Mouse (Mus musculus) cortical plate, adult 2 months (tissue): Measurements from ENCODE around the gene Arid3a. TPM values are rescaled to one million over a fixed set of nuclear protein-coding genes. Genes with fewer than 3 reads are reported as not detected.

Source experiments
- H3K27ac ChIP-seq: fragments of 200-500 bp; 2 replicates; pipeline ENCODE4 v1.5.1; 2012; ENCODE audit warnings: low read length, control low read depth, inconsistent platforms; ENCODE audit not compliant: insufficient read depth
- H3K4me1 ChIP-seq: fragments of 200-500 bp; 2 replicates; pipeline ENCODE4 v1.6.1; 2011; ENCODE audit warnings: low read length; ENCODE audit not compliant: control insufficient read depth, insufficient read depth
- H3K4me3 ChIP-seq: fragments of 200-500 bp; 2 replicates; pipeline ENCODE4 v1.5.1; 2011; ENCODE audit warnings: mild to moderate bottlenecking, low read length, control low read depth; ENCODE audit not compliant: insufficient read depth
- CTCF ChIP-seq: fragments of 200-500 bp; IDR thresholded peaks from 2 replicates; pipeline ENCODE4 v1.5.1; 2011; ENCODE audit warnings: mild to moderate bottlenecking, control low read depth, low read length; ENCODE audit not compliant: insufficient read depth; ENCODE audit errors: extremely low read depth
- POLR2A ChIP-seq: fragments of 200-500 bp; IDR thresholded peaks from 2 replicates; pipeline ENCODE4 v1.6.1; 2011; ENCODE audit warnings: mild to moderate bottlenecking, low read length, control low read depth; ENCODE audit not compliant: insufficient read depth; ENCODE audit errors: extremely low read depth
- polyA plus RNA-seq: library from polyadenylated mRNA; depleted of rRNA; stranded (reverse); fragments of >200 nt; gene quantifications from 2 replicates; pipeline ENCODE4 v1.2.3, GENCODE M21; 2012

The Arid3a gene
- polyA plus RNA-seq, 1 experiment = 3.1 TPM

GRCm38 (mm10) chr10:79907415-79907814 lies 19.4 kb upstream of the Arid3a start:
- no peak overlapping the region for H3K27ac ChIP-seq
- TF ChIP-seq CTCF (no peak), POLR2A (no peak)
- no peak overlapping the region for H3K4me3 ChIP-seq
- peaks cover 3% of the 10 kb centered on the region; the same call in 1 of the 2 replicates for H3K4me1 ChIP-seq

GRCm38 (mm10) chr10:79908167-79909091 lies 18.4 kb upstream of the Arid3a start, which contains the start of gene Med16:
Gene Med16, minus strand, starts transcription at chr10:79908923.
- TF ChIP-seq CTCF = no peak
- no peak for TF ChIP-seq POLR2A
- peak within 1 kb of the TSS; percentile 100 for H3K27ac ChIP-seq
- H3K4me3 ChIP-seq = peak within 1 kb of the TSS; percentile 63
- peaks cover 3% of the 10 kb centered on the region; the same call in 1 of the 2 replicates for H3K4me1 ChIP-seq

GRCm38 (mm10) chr10:79909092-79909922 lies 17.5 kb upstream of the Arid3a start:
- peak overlapping the region; percentile 63 for H3K4me3 ChIP-seq
- TF ChIP-seq CTCF (no peak), POLR2A (peak; percentile 27; the same call in 1 of the 2 replicates)
- peaks cover 3% of the 10 kb centered on the region; the same call in 1 of the 2 replicates for H3K4me1 ChIP-seq
- peak overlapping the region; percentile 73 for H3K27ac ChIP-seq

GRCm38 (mm10) chr10:79910556-79910955 lies 16.3 kb upstream of the Arid3a start, which contains the start of gene Gm26602:
Gene Gm26602, plus strand, starts transcription at chr10:79910856.
- peak within 1 kb of the TSS; percentile 74 for H3K27ac ChIP-seq
- H3K4me3 ChIP-seq = no peak within 1 kb of the TSS
- TF ChIP-seq POLR2A (no peak), CTCF (no peak)
- peaks cover 6% of the 10 kb centered on the region for H3K4me1 ChIP-seq

- Histone ChIP-seq H3K4me3 (no peak overlapping the region), H3K4me1 (peaks cover 7% of the 10 kb centered on the region), H3K27ac (no peak overlapping the region)
- TF ChIP-seq POLR2A = no peak; the same call in 1 of the 2 replicates
- no peak for TF ChIP-seq CTCF
Observed at GRCm38 (mm10) chr10:79912412-79912811, 14.4 kb upstream of the Arid3a start.

- peaks cover 6% of the 10 kb centered on the region for H3K4me1 ChIP-seq
- TF ChIP-seq POLR2A (no peak), CTCF (no peak)
- H3K27ac ChIP-seq = no peak overlapping the region
- no peak overlapping the region for H3K4me3 ChIP-seq
Observed at GRCm38 (mm10) chr10:79914131-79914947, 12.5 kb upstream of the Arid3a start.

- Histone ChIP-seq H3K4me1 (peaks cover 3% of the 10 kb centered on the region), H3K27ac (no peak overlapping the region), H3K4me3 (peak overlapping the region; percentile 95)
- no peak for TF ChIP-seq CTCF
- TF ChIP-seq POLR2A = no peak
Observed at GRCm38 (mm10) chr10:79914948-79915596, 11.8 kb upstream of the Arid3a start.

- Histone ChIP-seq H3K27ac (peak overlapping the region; percentile 94), H3K4me3 (peak overlapping the region; percentile 95), H3K4me1 (peaks cover 5% of the 10 kb centered on the region)
- TF ChIP-seq POLR2A = no peak
Observed at GRCm38 (mm10) chr10:79916081-79916480, 10.8 kb upstream of the Arid3a start.
